Mouse (Mus musculus): ENCODE data around the gene Hist1h2bf.

Hist1h2bf gene

GRCm38 (mm10) chr13:23530901-23531875 lies 42.8 kb downstream of the Hist1h2bf start, which contains the start of gene Hist1h4h:
TSS of gene Hist1h4h (plus strand) at chr13:23531050.
- CTCF ChIA-PET = no interaction called here

DNA sequence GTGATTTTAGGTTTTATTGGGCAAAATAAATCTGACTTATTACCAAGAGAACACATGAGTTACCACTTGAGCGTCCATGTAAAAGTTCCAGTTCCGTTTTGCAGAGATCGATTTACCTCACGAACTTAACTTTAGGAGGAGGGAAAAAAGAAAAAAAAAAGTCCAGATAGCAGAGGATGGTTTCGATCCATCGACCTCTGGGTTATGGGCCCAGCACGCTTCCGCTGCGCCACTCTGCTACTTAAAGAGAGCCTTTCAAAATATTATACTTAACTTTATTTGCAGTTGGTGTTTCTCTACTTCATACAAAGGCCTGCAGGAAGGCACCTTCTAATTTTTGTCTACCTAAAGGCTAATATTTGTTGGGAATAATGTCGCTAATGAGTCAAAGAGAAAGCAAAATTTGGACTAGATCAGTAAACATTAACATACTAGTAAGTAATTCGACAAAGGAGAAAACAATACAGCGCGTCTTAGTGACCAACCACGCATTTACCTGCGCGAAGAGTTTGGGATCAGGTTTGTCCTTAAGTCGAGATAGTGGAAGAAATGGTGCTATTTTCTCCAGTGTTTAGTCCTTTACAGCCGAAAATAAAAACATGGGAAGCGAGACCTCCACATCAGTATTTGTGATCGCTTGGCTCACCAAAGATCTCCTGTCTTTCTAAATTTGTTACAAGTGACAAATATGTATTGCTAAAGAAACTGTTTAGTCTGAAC lies 43.7 kb downstream of the Hist1h2bf start:
- CTCF ChIA-PET = no interaction called here

GRCm38 (mm10) chr13:23529480-23530165 lies 44.4 kb downstream of the Hist1h2bf start:
- CTCF ChIA-PET = no interaction called here

- CTCF ChIA-PET = interaction anchor here (0.5 kb wide), 1 partner anchor 96 kb away, joined by 4 read pairs; no protein-coding TSS in a partner anchor
Measured at GRCm38 (mm10) chr13:23529005-23529404, 45.0 kb downstream of the Hist1h2bf start.

- CTCF ChIA-PET = no interaction called here
Measured at GRCm38 (mm10) chr13:23526312-23526711, 47.7 kb downstream of the Hist1h2bf start.

- CTCF ChIA-PET = interaction anchor here (0.6 kb wide), 1 partner anchor 20 kb away, joined by 4 read pairs; no protein-coding TSS in a partner anchor
Measured at GRCm38 (mm10) chr13:23525901-23526300, 48.1 kb downstream of the Hist1h2bf start.

DNA sequence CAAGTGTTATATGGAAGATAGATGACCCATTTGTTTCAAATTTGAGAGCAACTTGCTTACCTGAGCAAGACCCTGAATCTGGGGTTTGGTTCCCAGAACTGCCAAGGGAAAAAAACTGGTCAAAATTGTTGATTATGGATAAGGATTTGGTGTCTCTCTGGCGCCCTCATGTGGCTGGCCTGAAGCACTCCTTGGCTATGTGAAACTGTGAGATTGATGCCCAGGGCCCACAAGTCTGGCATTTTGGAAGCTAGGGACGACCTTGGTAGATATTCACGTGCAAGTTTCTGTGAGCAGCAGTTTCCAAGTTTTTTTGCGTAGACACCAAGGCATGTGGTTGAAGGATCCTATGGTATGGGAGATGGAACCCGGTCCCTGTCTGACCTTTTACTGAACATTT lies 49.3 kb downstream of the Hist1h2bf start:
- CTCF ChIA-PET = interaction anchor here (0.6 to 0.7 kb wide), 3 partner anchors 16 to 1777 kb away, joined by 4 read pairs; no protein-coding TSS in a partner anchor

GRCm38 (mm10) chr13:23523976-23524375 lies 50.0 kb downstream of the Hist1h2bf start:
- CTCF ChIA-PET = interaction anchor here (0.7 kb wide), 1 partner anchor 79 kb away, joined by 3 read pairs; no protein-coding TSS in a partner anchor
